Mouse (Mus musculus) forebrain, embryonic 14.5 days (tissue): ENCODE measurements at regions not wholly inside any gene's neighbourhood (a gene's known extent, or its start where the extent isn't known, plus 50 kb on each side); places are given as distances from the start of the nearest gene placed in this dataset.

ENCODE experiments used
- ATAC-seq: fragments of 200-750 bp; cut with Nextera tagmentation; 2 replicates; pipeline ENCODE4 v1.8.0; 2017; ENCODE audit warnings: mild to moderate bottlenecking, moderate library complexity
- DNase-seq: peaks from one replicate; pipeline ENCODE4 v3.0.0-alpha.2; 2015; ENCODE audit warnings: low spot score
- H3K27ac ChIP-seq: fragments of 300-500 bp; sonication (generic); 2 replicates; pipeline ENCODE4 v1.5.1; 2014; ENCODE audit warnings: low read depth, mild to moderate bottlenecking, control low read depth, low read length, moderate library complexity
- H3K27me3 ChIP-seq: fragments of 300-500 bp; sonication (generic); replicated peaks from 2 replicates; pipeline ENCODE4 v1.6.1; 2014; ENCODE audit warnings: low read length, control low read depth, mixed read lengths; ENCODE audit not compliant: control insufficient read depth, insufficient read depth
- H3K36me3 ChIP-seq: fragments of 300-500 bp; sonication (generic); 2 replicates; pipeline ENCODE4 v1.6.1; 2014; ENCODE audit warnings: low read length, control low read depth; ENCODE audit not compliant: control insufficient read depth, insufficient read depth
- H3K4me1 ChIP-seq: fragments of 300-500 bp; sonication (generic); 2 replicates; pipeline ENCODE4 v1.6.1; 2014; ENCODE audit warnings: antibody characterized with exemption, low read length, control low read depth; ENCODE audit not compliant: control insufficient read depth, insufficient read depth
- H3K4me2 ChIP-seq: fragments of 300-500 bp; sonication (generic); 2 replicates; pipeline ENCODE4 v1.6.1; 2014; ENCODE audit warnings: mild to moderate bottlenecking, control low read depth, low read length
- H3K4me3 ChIP-seq: fragments of 300-500 bp; sonication (generic); 2 replicates; pipeline ENCODE4 v1.5.1; 2014; ENCODE audit warnings: low read depth, low read length, control low read depth
- H3K9ac ChIP-seq: fragments of 300-500 bp; sonication (generic); 2 replicates; pipeline ENCODE4 v1.6.1; 2014; ENCODE audit warnings: mild to moderate bottlenecking, low read length, control low read depth, moderate library complexity
- H3K9me3 ChIP-seq: fragments of 300-500 bp; sonication (generic); replicated peaks from 2 replicates; pipeline ENCODE4 v1.6.1; 2016; ENCODE audit warnings: low read length, control low read depth, mixed read lengths; ENCODE audit not compliant: control insufficient read depth
- WGBS: fragments of 180-500 bp; shearing (Covaris S2); extraction: QIAGEN DNeasy Blood & Tissue Kit; methylation state at CpG from one replicate; pipeline ENCODE4 v1.1.7; 2014; 5-methylcytosine and 5-hydroxymethylcytosine counted together

DNA sequence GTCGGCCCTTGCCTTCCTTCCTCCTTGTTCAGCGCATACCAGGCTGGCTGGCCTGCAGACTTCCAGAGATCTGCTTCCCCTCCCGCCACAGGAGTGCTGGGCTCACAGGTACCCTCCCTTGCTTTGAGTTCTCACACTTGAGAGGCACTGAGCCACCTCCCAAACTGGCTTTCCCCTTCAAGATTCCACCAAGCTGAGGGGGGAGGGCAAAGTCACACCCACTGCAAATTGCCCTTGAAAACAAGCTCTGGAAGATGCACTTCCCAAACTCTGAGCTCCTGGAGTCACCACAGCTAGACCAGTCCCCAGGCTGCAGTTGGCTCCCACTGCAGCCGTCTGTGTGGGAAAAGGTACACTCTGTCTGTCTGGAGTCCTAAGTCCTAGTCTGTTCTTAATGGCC lies 142.1 kb upstream of the Slc22a12 start:
- 45% methylated on average over 4 of the region's 4 CpGs for WGBS
- H3K4me2 ChIP-seq = no peak overlapping the region
- H3K9ac ChIP-seq = no peak overlapping the region
- no peaks in the 10 kb centered on the region for H3K9me3 ChIP-seq
- ATAC-seq (no peak), DNase-seq (no peak)
- no peak overlapping the region for H3K27ac ChIP-seq
- no peaks in the 10 kb centered on the region for H3K36me3 ChIP-seq
- no peaks in the 10 kb centered on the region for H3K27me3 ChIP-seq
- H3K4me1 ChIP-seq = no peaks in the 10 kb centered on the region
- no peak overlapping the region for H3K4me3 ChIP-seq

DNA sequence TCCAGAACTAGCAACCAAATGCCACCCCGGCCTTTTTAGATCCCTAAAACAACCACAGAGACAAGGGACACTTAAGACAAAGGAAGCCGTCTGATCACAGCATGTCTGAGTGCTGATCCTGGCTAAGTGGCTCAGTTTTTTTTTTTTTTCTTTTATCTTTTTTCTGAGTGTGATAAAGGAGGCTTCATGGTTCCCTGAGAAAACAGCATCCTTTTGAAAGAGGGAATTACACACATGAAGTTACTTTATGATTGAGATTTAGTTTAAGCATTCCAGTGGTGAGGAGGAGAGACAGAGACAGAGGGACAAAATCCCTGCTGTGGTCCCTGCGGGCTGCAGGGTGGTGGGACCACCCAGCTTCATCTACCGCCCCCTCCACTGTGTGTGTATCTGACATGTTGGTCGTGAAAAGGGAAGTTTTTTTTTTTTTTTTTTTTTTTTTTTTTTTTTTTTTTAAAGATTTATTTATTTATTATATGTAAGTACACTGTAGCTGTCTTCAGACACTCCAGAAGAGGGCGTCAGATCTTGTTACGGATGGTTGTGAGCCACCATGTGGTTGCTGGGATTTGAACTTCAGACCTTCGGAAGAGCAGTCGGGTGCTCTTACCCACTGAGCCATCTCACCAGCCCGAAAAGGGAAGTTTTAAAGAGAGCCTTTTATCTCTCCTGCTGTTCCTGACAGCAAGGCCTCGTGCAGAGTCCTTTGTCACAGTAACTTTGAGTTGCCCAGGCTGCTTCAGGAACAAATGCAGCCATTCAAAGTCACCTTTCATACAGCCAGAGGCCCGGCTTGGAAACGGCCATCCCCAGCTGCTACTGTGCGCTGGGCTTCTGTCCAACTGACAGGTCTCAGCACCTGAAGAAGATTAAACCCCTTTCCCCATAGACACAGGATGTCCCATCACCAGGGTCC lies 136.8 kb upstream of the Slc22a12 start:
- Histone ChIP-seq H3K4me3 (no peak overlapping the region), H3K9ac (no peak overlapping the region), H3K4me2 (no peak overlapping the region), H3K36me3 (no peaks in the 10 kb centered on the region), H3K9me3 (no peaks in the 10 kb centered on the region), H3K4me1 (no peaks in the 10 kb centered on the region), H3K27ac (no peak overlapping the region), H3K27me3 (no peaks in the 10 kb centered on the region)
- DNase-seq (no peak), ATAC-seq (no peak)
- 12% methylated on average over 12 of the region's 14 CpGs for WGBS

DNA sequence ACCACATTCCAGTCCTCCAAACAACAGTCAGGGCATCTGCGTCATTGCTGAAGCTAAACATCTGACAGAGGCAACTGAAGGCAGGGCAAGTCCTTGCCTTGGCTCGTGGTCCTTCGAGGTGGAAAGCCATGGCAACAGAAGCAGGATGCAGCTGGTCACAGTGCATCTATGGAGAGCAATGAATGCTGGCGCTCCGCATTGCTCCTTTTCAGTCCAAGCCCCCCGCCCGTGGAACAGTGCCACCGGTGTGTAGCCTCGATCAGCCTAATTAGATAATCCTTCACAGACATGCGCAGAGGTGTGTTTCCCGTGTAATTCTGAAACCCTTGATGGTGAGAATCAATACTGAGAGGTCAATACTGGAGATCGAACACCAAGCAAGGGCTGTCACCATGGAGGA lies 134.7 kb upstream of the Slc22a12 start:
- no peak overlapping the region for H3K27ac ChIP-seq
- 55% methylated on average over 12 of the region's 12 CpGs for WGBS
- DNase-seq = no peak

DNA sequence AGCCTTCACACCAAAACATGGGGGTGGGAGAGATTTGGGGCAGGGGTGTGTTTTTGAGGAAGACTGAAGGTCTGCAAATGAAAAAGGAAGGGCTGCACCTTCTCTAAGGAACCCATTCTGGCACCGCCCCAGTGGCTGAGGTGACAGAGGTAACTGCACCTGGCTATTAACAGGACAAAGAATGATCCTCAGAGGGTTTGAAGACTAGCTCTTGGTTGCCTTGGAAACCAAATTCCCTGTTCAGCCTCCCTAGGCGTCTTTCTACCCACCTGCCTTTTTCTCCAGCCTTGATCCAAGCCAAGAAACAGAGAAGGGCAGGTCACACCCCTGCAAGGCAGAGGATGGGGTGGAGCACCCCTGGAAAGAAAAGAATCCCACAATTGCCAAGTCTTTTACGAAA lies 132.8 kb upstream of the Slc22a12 start:
- Histone ChIP-seq H3K9ac (no peak overlapping the region), H3K27me3 (no peaks in the 10 kb centered on the region), H3K4me1 (no peaks in the 10 kb centered on the region), H3K4me2 (no peak overlapping the region), H3K27ac (no peak overlapping the region), H3K4me3 (no peak overlapping the region), H3K9me3 (no peaks in the 10 kb centered on the region), H3K36me3 (no peaks in the 10 kb centered on the region)
- no peak for DNase-seq
- ATAC-seq = no peak
- 45% methylated on average over 3 of the region's 3 CpGs for WGBS

More for the DNA sequence above, 134.7 kb upstream of the Slc22a12 start:
- H3K9ac ChIP-seq = no peak overlapping the region
- no peaks in the 10 kb centered on the region for H3K9me3 ChIP-seq
- H3K4me3 ChIP-seq = no peak overlapping the region
- no peaks in the 10 kb centered on the region for H3K36me3 ChIP-seq
- ATAC-seq = no peak
- H3K27me3 ChIP-seq = no peaks in the 10 kb centered on the region
- no peak overlapping the region for H3K4me2 ChIP-seq
- H3K4me1 ChIP-seq = no peaks in the 10 kb centered on the region

DNA sequence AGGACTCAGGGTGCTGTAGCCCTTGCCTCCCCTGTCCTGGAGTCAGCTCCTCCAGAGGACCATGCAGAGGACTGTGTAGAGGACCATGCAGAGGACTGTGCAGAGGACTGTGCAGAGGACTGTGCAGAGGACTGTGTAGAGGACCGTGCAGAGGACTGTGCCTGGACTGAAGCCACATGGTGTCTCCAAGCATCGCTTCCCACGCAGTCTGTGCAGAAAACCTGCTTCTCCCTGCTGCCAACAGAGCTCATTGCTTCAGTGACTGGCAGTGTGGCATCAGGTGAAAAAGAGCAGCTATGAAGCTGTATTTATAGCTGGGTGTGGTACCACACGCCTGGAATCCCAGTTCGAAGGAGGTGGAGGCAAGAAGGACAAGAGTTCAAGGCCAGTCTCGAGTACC lies 128.9 kb upstream of the Slc22a12 start:
- Histone ChIP-seq H3K4me3 (no peak overlapping the region), H3K9me3 (no peaks in the 10 kb centered on the region), H3K4me2 (no peak overlapping the region), H3K9ac (no peak overlapping the region), H3K36me3 (no peaks in the 10 kb centered on the region), H3K27ac (no peak overlapping the region), H3K27me3 (no peaks in the 10 kb centered on the region), H3K4me1 (no peaks in the 10 kb centered on the region)
- no peak for DNase-seq
- 84% methylated on average over 6 of the region's 6 CpGs for WGBS
- no peak for ATAC-seq

DNA sequence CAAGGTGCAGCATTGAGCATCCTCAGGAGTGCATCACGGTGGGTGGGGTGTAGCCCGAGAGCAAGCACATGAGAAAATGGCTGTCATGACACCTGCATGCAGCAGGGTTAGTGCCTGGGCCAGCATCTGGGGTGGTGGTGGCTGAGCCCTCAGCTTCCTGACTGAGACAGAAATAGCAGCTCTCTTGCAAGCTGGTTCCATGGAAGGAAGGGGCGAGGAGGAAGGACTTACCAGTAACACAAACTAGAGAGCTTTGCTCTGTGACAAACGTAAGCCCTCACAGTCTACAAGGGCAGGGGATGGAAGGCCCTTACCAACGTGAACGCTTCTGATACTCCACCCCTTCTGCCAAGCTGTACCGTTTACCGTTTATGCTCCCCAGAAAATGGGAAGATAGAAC lies 127.0 kb upstream of the Slc22a12 start:
- 90% methylated on average over 8 of the region's 8 CpGs for WGBS

DNA sequence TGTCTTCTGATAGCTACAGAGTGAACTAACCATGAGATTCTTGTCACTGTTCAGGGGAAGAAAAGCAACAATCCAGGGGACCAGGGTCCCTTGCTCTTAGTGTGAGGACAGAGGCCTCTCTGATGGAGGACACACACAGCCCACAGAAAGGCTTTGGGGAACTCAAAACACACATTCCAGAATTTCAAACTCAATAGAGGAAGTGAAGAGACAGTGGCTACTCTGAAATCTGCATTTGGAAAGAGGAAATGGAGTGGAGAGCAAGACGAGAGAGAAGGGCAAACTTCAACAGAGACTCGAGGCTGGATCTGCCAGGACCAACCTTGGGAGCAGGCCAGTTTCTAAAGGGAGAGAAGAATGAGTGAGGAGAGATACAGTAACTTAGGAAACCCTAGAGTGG lies 125.7 kb upstream of the Slc22a12 start:
- Histone ChIP-seq H3K9ac (no peak overlapping the region), H3K4me2 (no peak overlapping the region), H3K27me3 (no peaks in the 10 kb centered on the region), H3K4me1 (no peaks in the 10 kb centered on the region), H3K9me3 (no peaks in the 10 kb centered on the region), H3K36me3 (no peaks in the 10 kb centered on the region), H3K27ac (no peak overlapping the region), H3K4me3 (no peak overlapping the region)
- ATAC-seq (no peak), DNase-seq (no peak)
- WGBS = 59% methylated on average over 2 of the region's 2 CpGs

More for the DNA sequence above, 127.0 kb upstream of the Slc22a12 start:
- no peak overlapping the region for H3K27ac ChIP-seq
- H3K9me3 ChIP-seq = no peaks in the 10 kb centered on the region
- H3K4me2 ChIP-seq = no peak overlapping the region
- H3K4me3 ChIP-seq = no peak overlapping the region
- DNase-seq (no peak), ATAC-seq (no peak)
- no peaks in the 10 kb centered on the region for H3K4me1 ChIP-seq
- H3K9ac ChIP-seq = no peak overlapping the region
- no peaks in the 10 kb centered on the region for H3K27me3 ChIP-seq
- no peaks in the 10 kb centered on the region for H3K36me3 ChIP-seq

DNA sequence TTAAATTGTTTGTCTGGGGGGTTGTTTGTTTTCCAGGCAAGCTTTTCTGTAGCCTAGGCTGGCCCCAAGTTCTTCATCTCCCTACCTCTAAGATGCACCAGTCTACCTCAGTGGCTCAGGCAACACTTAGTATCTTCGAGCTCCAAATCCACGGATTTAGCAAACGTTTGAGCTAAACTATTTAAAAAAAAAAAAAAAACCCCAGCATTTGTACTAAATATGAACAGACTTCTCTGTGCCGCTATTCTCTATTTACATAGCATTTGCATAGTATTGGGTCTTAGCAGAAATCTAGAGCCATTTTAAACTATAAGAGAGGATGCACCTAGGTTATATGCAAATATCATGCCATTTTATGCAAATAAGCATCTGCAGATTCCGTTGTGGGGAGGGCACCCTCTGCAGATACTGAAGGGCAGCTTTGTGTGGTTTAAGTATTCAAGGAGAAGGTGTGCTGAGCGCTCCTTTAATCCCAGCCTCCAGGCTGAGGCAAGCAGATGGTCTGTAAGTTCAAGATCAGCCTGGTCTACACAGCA lies 123.4 kb upstream of the Slc22a12 start:
- H3K27ac ChIP-seq = no peak overlapping the region
- DNase-seq (no peak), ATAC-seq (no peak)
- no peak overlapping the region for H3K4me3 ChIP-seq
- no peak overlapping the region for H3K9ac ChIP-seq
- H3K27me3 ChIP-seq = no peaks in the 10 kb centered on the region
- H3K36me3 ChIP-seq = no peaks in the 10 kb centered on the region
- WGBS = 73% methylated on average over 6 of the region's 6 CpGs
- H3K9me3 ChIP-seq = no peaks in the 10 kb centered on the region
- H3K4me1 ChIP-seq = no peaks in the 10 kb centered on the region
- H3K4me2 ChIP-seq = no peak overlapping the region

DNA sequence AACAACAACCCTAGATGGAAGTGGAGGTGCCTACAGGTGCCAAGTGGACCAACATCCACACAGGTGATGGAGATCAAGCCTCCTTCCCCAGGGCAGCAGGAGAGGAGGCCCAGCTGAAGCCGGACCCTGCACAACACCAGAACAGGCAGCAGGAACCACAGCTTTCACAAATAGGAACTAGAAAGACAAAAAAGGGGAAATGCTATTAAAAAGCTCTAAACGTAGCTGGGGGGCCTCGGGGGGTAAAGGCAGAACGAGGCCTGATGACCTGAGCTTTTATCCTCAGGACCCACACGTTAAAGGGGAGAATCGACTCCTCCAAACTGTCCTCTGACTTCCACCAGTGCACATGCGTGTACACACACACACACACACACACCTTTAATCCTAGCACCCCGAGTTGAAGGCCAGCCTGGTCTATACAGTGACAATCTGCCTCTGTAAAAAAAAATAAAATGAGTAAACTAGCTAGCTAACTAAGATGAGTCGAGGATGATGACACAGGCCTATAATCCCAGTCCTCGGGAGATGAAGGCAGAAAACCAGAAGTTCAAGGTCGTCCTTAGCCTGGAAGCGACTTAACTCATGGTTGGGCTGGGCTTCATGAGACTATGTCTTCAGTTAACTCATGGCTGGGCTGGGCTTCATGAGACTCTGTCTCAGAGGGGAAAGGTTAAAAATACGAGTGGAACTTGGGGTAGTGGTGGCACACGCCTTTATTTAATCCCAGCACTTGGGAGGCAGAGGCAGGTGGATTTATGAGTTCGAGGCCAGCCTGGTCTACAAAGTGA lies 122.6 kb upstream of the Slc22a12 start:
- Histone ChIP-seq H3K4me1 (no peaks in the 10 kb centered on the region), H3K9me3 (no peaks in the 10 kb centered on the region), H3K27ac (no peak overlapping the region), H3K4me3 (no peak overlapping the region), H3K4me2 (no peak overlapping the region), H3K27me3 (no peaks in the 10 kb centered on the region), H3K9ac (no peak overlapping the region), H3K36me3 (no peaks in the 10 kb centered on the region)
- 78% methylated on average over 15 of the region's 15 CpGs for WGBS
- ATAC-seq (no peak), DNase-seq (no peak)
